Mouse (Mus musculus) embryonic fibroblast, embryonic 13.5 days (primary cell): ENCODE results near the gene Lacc1.

ENCODE experiments used
- CTCF ChIP-seq: IDR thresholded peaks from 2 replicates; pipeline ENCODE4 v1.5.1; 2011; ENCODE audit warnings: mild to moderate bottlenecking, control low read depth, low read length, moderate library complexity, borderline replicate concordance; ENCODE audit not compliant: insufficient read depth
- POLR2A ChIP-seq: IDR thresholded peaks from 2 replicates; pipeline ENCODE4 v1.6.1; 2011; ENCODE audit warnings: low read depth, mild to moderate bottlenecking, control low read depth, low read length, moderate library complexity

DNA sequence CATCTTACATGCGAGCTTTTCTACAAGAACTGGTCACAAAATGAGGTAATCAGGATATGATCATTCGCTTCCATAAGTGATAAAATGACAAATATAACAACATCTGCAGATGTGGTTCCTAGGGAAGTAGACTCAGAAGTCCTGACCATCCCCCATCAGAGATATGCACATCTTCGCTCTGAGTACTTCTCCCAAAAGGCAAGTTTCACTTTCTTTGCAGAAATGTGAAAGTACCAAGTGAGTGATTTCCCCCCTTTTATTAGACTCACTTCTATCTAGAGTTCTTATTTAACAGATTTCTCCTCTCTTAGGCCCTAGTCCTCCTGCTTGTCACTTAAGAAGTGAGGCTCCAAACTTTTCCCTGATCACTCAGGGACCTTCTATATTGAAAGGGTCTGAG lies 3.3 kb downstream of the Lacc1 start:
- TF ChIP-seq CTCF (no peak), POLR2A (no peak)
